Mouse (Mus musculus) myocyte (in vitro differentiated cells): ENCODE measurements around the gene Pagr1b.

ENCODE experiments used
- CEBPB ChIP-seq: IDR thresholded peaks from 2 replicates; pipeline ENCODE4 v1.6.1; 2011; ENCODE audit warnings: mild to moderate bottlenecking, moderate library complexity; ENCODE audit not compliant: poor library complexity, insufficient read depth, severe bottlenecking
- POLR2A ChIP-seq: IDR thresholded peaks from one replicate; pipeline ENCODE4 v1.6.1; 2011; ENCODE audit warnings: low read depth, mild to moderate bottlenecking, control low read depth, moderate library complexity; ENCODE audit not compliant: insufficient read length

DNA sequence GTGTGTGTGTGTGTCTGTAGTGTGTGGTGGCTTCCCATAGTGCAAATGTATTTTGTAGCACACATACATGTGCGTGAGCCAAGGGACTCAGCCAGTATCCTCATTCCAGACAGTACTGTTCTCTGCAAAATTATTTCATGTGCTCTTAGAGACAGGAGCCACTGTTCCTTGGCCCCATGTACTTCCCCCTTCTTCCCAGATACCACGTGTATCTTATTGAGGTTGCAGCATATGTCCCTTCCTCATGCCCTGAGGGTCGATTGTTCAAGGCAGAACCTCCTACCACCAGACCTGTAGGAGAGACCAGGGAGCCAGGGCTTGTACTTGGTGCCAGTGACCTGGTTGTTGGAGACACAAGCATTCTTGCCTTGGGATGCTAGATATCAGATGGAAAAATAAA lies 61.2 kb downstream of the Pagr1b start:
- TF ChIP-seq CEBPB (no peak), POLR2A (no peak)
